Mouse (Mus musculus) heart, postnatal 25 days (tissue): ENCODE results near the gene Pik3r1. TPM values are rescaled to one million over a fixed set of nuclear protein-coding genes. Genes with fewer than 3 reads are reported as not detected.

ENCODE experiments used
- DNase-seq: peaks from one replicate; pipeline ENCODE4 v3.0.0; 2022; ENCODE audit warnings: low spot score
- intact Hi-C: fragments of 180-260 bp; cut with DNase I; formaldehyde crosslinking; loops from one replicate; pipeline ENCODE4 v1.15.1; 2025
- total RNA-seq, 2 experiments: library from RNA; stranded (reverse); gene quantifications; 2 replicates each; pipeline ENCODE4 v1.2.3; 2021

Pik3r1 gene
- total RNA-seq, 2 experiments from 2014 or later, result 93.6 to 111 TPM

GRCm38 (mm10) chr13:101694496-101695251, 73.3 kb downstream of the Pik3r1 start:
- DNase-seq, result peak; percentile 13
- intact Hi-C loops, result loop anchor here (2.0 to 10.0 kb wide), 4 partner anchors 532 to 950 kb away; partner anchors contain the start of gene Mrps36

- DNase-seq, result peak; percentile 27
- intact Hi-C loops, result loop anchor here (2.0 to 10.0 kb wide), 2 partner anchors 801 to 949 kb away; partner anchors contain the start of gene Mrps36
Measured at GRCm38 (mm10) chr13:101693967-101694495, 74.0 kb downstream of the Pik3r1 start.

GRCm38 (mm10) chr13:101692866-101693691, 74.9 kb downstream of the Pik3r1 start:
- intact Hi-C loops, result loop anchor here (10.0 kb wide), 1 partner anchor 948 kb away; the partner anchor contains the start of gene Mrps36
- no peak for DNase-seq

- intact Hi-C loops, result loop anchor here (10.0 kb wide), 1 partner anchor 948 kb away; the partner anchor contains the start of gene Mrps36
- no peak for DNase-seq
Measured at GRCm38 (mm10) chr13:101692239-101692784, 75.7 kb downstream of the Pik3r1 start.

- DNase-seq, result no peak
- intact Hi-C loops, result loop anchor here (10.0 kb wide), 1 partner anchor 947 kb away; the partner anchor contains the start of gene Mrps36
Measured at GRCm38 (mm10) chr13:101691669-101692068, 76.3 kb downstream of the Pik3r1 start.

GRCm38 (mm10) chr13:101690911-101691655, 76.9 kb downstream of the Pik3r1 start:
- DNase-seq, result no peak
- intact Hi-C loops, result loop anchor here (10.0 kb wide), 1 partner anchor 946 kb away; the partner anchor contains the start of gene Mrps36

- DNase-seq, result no peak
- intact Hi-C loops, result loop anchor here (10.0 kb wide), 1 partner anchor 945 kb away; the partner anchor contains the start of gene Mrps36
Measured at GRCm38 (mm10) chr13:101690167-101690566, 77.8 kb downstream of the Pik3r1 start.

GRCm38 (mm10) chr13:101686256-101686655, 81.8 kb downstream of the Pik3r1 start:
- intact Hi-C loops, result no loop called here
- DNase-seq, result no peak

- intact Hi-C loops, result no loop called here
- no peak for DNase-seq
Measured at GRCm38 (mm10) chr13:101684706-101685105, 83.3 kb downstream of the Pik3r1 start.

GRCm38 (mm10) chr13:101682378-101682777, 85.6 kb downstream of the Pik3r1 start:
- DNase-seq, result no peak
- intact Hi-C loops, result no loop called here

GRCm38 (mm10) chr13:101680083-101680482, 87.9 kb downstream of the Pik3r1 start:
- intact Hi-C loops, result no loop called here
- no peak for DNase-seq

GRCm38 (mm10) chr13:101678984-101679383, 89.0 kb downstream of the Pik3r1 start:
- DNase-seq, result no peak
- intact Hi-C loops, result no loop called here

- intact Hi-C loops, result no loop called here
- DNase-seq, result no peak
Measured at GRCm38 (mm10) chr13:101678036-101678435, 90.0 kb downstream of the Pik3r1 start.

- intact Hi-C loops, result no loop called here
Measured at GRCm38 (mm10) chr13:101673876-101674275, 94.1 kb downstream of the Pik3r1 start.

GRCm38 (mm10) chr13:101668859-101669258, 99.2 kb downstream of the Pik3r1 start:
- no peak for DNase-seq
- intact Hi-C loops, result no loop called here

More at GRCm38 (mm10) chr13:101673876-101674275, 94.1 kb downstream of the Pik3r1 start:
- DNase-seq, result no peak

- DNase-seq, result no peak
- intact Hi-C loops, result no loop called here
Measured at GRCm38 (mm10) chr13:101664010-101664409, 104.0 kb downstream of the Pik3r1 start.

GRCm38 (mm10) chr13:101662900-101663299, 105.1 kb downstream of the Pik3r1 start:
- intact Hi-C loops, result no loop called here
- no peak for DNase-seq

GRCm38 (mm10) chr13:101661567-101661966, 106.5 kb downstream of the Pik3r1 start:
- intact Hi-C loops, result no loop called here
- no peak for DNase-seq

- DNase-seq, result no peak
- intact Hi-C loops, result no loop called here
Measured at GRCm38 (mm10) chr13:101660187-101660586, 107.8 kb downstream of the Pik3r1 start.
